Mouse (Mus musculus): ENCODE measurements around the gene Chst3. TPM values are rescaled to one million over a fixed set of nuclear protein-coding genes. Genes with fewer than 3 reads are reported as not detected.
"Not testable (repeated sequence)": the region's sequence is repeated elsewhere in the genome, so short reads cannot be mapped to it uniquely, and the experiment has no call there.

Gene Chst3
- 1 to 10 TPM; 1.2 to 1.4 TPM for total RNA-seq (2021)
- long read RNA-seq, experiment 1, result 0 reads
- long read RNA-seq, experiment 2, partial matches to known transcripts, result 0 of 1 reads
- long read RNA-seq, experiment 2, other reads (novel, unspliced or antisense), result 1 of 1 reads

GRCm38 (mm10) chr10:60218591-60219499 lies at the start of gene Chst3:
TSS of gene Chst3 (minus strand) at chr10:60219260.
- DNase-seq, result peak; percentile 56 to 64

GRCm38 (mm10) chr10:60268738-60269137 lies 49.7 kb upstream of the Chst3 start:
- intact Hi-C loops (cut with DNase I), result no loop called here
- no peak for DNase-seq

More at GRCm38 (mm10) chr10:60218591-60219499, at the start of gene Chst3:
- intact Hi-C loops (cut with DNase I), result no loop called here

- no peak for DNase-seq
Observed at GRCm38 (mm10) chr10:60266842-60267401, 47.9 kb upstream of the Chst3 start.

GRCm38 (mm10) chr10:60265252-60265651 lies 46.2 kb upstream of the Chst3 start:
- intact Hi-C loops (cut with DNase I), result no loop called here
- peak in 1 of 2 experiments; percentile 51 for DNase-seq

More at GRCm38 (mm10) chr10:60266842-60267401, 47.9 kb upstream of the Chst3 start:
- intact Hi-C loops (cut with DNase I), result no loop called here

GRCm38 (mm10) chr10:60263351-60263750 lies 44.3 kb upstream of the Chst3 start:
- DNase-seq, result no peak
- intact Hi-C loops (cut with DNase I), result no loop called here

- intact Hi-C loops (cut with DNase I), result no loop called here
- peak; percentile 91 for DNase-seq
Observed at GRCm38 (mm10) chr10:60262386-60262785, 43.3 kb upstream of the Chst3 start.

GRCm38 (mm10) chr10:60261530-60261929 lies 42.5 kb upstream of the Chst3 start:
- intact Hi-C loops (cut with DNase I), result no loop called here

GRCm38 (mm10) chr10:60260557-60261294 lies 41.7 kb upstream of the Chst3 start:
- DNase-seq, result no peak

More at GRCm38 (mm10) chr10:60261530-60261929, 42.5 kb upstream of the Chst3 start:
- no peak for DNase-seq

GRCm38 (mm10) chr10:60257261-60257825 lies 38.3 kb upstream of the Chst3 start:
- no peak for DNase-seq
- intact Hi-C loops (cut with DNase I), result no loop called here

More at GRCm38 (mm10) chr10:60260557-60261294, 41.7 kb upstream of the Chst3 start:
- intact Hi-C loops (cut with DNase I), result no loop called here

- no peak for DNase-seq
- intact Hi-C loops (cut with DNase I), result no loop called here
Observed at GRCm38 (mm10) chr10:60256088-60256487, 37.0 kb upstream of the Chst3 start.

- intact Hi-C loops (cut with DNase I), result no loop called here
- no peak for DNase-seq
Observed at GRCm38 (mm10) chr10:60252606-60253005, 33.5 kb upstream of the Chst3 start.

GRCm38 (mm10) chr10:60252187-60252586 lies 33.1 kb upstream of the Chst3 start:
- intact Hi-C loops (cut with DNase I), result no loop called here
- no peak for DNase-seq

GRCm38 (mm10) chr10:60250426-60250965 lies 31.4 kb upstream of the Chst3 start:
- intact Hi-C loops (cut with DNase I), result no loop called here
- no peak for DNase-seq

- DNase-seq, result not testable (repeated sequence)
- intact Hi-C loops (cut with DNase I), result loop anchor here (5.0 kb wide), 1 partner anchor 356 kb away; no protein-coding TSS in a partner anchor
Observed at GRCm38 (mm10) chr10:60248345-60248744, 29.3 kb upstream of the Chst3 start.

GRCm38 (mm10) chr10:60246519-60246918 lies 27.5 kb upstream of the Chst3 start:
- intact Hi-C loops (cut with DNase I), result loop anchor here (5.0 kb wide), 1 partner anchor 354 kb away; no protein-coding TSS in a partner anchor
- DNase-seq, result peak; percentile 51 to 66

- intact Hi-C loops (cut with DNase I), result loop anchor here (2.0 to 5.0 kb wide), 3 partner anchors 55 to 353 kb away; no protein-coding TSS in a partner anchor
Observed at GRCm38 (mm10) chr10:60245635-60246034, 26.6 kb upstream of the Chst3 start.

GRCm38 (mm10) chr10:60245041-60245440 lies 26.0 kb upstream of the Chst3 start:
- peak; percentile 89 to 95 for DNase-seq
- intact Hi-C loops (cut with DNase I), result loop anchor here (2.0 to 5.0 kb wide), 3 partner anchors 54 to 353 kb away; no protein-coding TSS in a partner anchor

More at GRCm38 (mm10) chr10:60245635-60246034, 26.6 kb upstream of the Chst3 start:
- DNase-seq, result no peak

- no peak for DNase-seq
- intact Hi-C loops (cut with DNase I), result loop anchor here (2.0 kb wide), 2 partner anchors 53 to 95 kb away; no protein-coding TSS in a partner anchor
Observed at GRCm38 (mm10) chr10:60243941-60244340, 24.9 kb upstream of the Chst3 start.

GRCm38 (mm10) chr10:60240416-60240815 lies 21.4 kb upstream of the Chst3 start:
- intact Hi-C loops (cut with DNase I), result no loop called here
- DNase-seq, result no peak

All from heart, postnatal 14 days (tissue).